Mouse (Mus musculus) layer of hippocampus, adult 11-12 months (tissue): ENCODE data around the gene Cep112.

Experiments used
- DNase-seq: peaks from one replicate; pipeline ENCODE4 v3.0.0; 2022; ENCODE audit warnings: low spot score

Gene Cep112

DNA sequence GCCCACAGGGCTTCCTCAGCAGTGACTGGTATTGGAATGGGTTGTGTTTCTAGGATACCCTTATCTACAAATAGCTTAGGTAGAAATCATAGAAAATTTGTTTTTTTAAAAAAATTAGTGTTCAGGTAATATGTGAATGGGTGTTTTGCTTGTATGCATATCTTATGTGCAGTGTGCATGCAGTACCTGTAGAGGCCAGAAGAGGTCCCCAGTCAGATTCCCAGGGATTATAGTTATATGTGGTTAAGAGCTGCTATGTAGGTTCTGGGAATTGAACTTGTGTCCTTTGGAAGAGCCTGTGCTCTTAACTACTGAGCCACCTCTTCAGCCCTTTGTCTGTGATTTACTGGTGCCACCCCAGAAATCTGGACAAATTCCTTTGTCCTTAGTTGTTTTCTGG, 22.2 kb downstream of the Cep112 start:
- DNase-seq: no peak

DNA sequence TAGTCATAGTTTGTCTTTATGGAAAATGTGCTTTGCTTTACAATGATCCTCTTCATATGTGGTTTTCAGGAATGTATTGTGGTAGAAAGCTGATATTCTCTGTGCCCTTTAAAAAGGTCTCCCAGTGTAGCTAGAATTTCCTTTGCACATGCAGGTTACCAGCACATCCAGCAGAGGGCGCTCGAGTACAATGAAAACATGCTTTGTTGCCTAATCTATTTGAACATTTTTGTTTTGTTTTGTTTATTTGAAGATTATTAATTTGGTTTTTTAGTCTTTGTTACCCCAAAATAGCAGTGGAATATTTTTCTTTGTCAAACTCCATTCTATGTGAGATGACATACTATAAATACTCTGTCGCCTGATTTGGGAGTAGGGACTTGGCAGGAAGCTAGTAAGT, 24.8 kb downstream of the Cep112 start:
- peak; percentile 72 for DNase-seq

DNA sequence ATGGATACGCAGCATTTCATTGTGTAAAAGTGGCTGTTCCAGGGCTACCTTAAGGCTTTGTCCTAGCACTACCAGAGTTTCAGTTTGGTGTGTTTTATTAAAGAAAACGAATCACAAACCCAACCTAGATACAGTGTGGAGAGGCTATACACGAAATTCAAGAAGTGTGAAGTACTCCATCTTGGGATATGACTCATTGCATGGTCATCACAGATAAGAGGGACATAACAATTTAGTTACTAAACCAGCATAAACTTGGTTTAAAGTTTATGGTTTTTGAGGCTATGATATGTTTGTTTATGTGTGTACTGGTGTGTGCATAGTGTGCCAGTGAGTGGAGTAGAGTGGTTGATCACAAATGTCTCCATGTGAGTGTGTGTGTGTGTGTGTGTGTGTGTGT, 34.6 kb downstream of the Cep112 start:
- DNase-seq: no peak

DNA sequence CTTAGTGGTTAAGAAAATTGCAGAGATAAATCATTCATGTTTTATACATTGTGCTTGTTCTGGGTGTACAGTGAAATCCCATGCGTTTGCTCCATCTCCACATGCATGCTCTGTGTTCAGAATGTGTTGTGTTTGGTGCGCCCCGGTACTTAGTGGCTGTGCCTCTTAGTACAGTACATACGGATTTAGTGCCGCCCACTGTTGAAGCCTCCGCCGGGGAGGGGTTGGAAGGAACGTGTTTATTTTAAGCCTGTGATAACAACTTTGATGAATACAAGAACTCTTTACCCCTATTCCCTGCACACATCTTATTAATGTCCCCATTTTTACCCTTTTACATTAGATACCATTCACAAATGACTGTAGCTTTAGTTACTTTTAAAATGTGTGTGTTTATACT, 39.1 kb downstream of the Cep112 start:
- peak; percentile 28 for DNase-seq

DNA sequence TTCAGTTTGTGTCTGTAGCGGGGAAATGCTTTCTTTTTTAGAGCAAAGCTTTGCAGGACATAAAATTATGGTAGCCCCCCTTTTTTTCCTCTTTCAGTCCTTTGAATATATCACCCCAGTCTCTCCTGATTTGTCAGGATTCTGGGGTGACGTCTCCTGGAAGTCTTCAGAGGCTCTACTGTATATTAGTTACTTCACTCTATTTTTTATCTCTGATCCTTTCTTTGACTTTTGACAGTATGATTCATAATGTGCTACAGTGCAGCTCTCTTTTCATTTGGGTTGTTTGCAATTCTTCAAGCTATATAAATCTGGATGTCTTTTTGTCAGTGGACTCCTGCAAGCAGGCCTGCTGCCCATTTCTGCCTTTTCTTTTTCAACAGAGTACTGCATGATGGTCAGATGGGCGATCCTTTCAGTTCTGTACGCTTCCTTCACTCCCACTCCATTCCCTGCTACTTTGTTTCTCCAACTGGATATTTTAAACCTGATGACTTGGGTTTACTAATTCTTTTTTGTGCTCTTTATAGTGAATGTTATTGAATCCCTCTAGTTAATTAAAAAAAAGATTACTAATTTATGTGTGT, 39.8 kb downstream of the Cep112 start:
- no peak for DNase-seq

DNA sequence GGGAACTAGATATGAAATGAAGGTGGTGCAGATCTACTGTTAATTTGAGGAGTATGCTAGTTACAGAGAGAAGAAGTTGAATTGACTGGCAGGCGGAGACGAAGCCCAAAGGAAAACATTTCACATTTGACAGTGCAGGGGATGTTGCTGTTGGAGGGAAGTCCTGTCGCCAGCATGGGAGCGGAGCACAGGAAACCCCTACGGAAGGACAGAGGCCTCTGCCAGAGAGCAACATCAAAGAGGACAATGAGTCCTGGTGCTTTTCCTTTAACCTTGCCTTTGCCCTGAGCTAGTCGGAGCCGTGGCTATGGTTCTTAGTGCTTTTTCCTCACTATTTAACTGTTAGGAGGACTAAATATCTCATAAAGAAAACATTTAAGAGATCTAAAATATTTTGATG, 50.7 kb downstream of the Cep112 start:
- DNase-seq: no peak

DNA sequence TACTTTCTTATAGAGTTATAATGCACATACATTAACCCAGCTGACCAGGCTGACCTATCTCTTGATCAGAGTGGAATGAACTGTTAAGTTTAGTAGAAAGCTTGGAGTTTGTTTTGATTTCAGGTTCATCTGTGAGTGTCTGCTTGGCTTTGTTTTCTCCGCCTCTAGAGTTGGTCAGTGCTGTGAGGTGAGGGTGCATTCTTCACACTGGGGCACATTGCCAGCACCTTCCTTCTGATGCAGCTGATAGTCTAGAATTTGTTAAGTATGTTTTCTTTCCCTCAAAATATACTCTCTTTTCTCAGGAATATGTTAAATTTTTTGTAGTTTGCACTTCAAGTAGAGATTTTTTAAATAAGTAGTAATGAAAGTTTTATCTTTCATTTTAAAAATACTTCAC, 51.2 kb downstream of the Cep112 start:
- no peak for DNase-seq

DNA sequence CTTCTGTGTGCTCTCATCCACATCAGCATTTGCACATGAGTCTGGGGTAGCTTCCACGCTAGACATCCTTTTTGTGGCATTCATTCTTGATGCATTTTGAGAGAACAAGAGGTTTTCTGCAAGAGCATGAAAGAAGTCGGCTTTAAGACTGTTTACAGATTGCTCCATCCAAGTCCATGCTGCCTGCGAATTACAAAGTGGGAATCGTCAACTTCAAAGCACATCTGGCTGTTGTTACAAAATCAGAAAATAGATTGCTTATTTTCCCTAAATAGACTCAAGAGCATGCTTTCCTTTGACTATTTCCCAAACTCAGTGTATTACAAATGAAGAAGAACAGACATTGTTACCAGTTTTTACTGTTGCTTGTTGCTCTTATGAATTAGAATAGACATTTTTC, 59.0 kb downstream of the Cep112 start:
- DNase-seq: no peak

DNA sequence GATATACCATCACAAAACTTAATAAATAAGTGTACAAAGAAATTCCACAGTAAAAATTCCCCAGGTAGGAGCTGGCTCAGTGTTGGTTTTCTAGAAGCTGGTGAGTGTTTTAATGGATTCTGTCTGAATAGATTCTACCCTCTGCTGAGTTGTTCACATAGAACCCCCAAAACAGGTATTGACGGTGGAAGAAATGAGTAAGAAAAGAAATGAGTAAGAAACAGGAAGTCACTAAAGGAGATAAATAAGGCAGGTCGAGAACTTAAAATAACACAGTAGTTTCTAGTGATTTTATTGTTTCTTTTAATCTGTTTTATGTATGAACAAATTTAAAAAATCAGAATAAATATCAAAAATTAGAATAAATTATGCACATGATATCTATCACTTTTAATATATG, 63.3 kb downstream of the Cep112 start:
- DNase-seq: no peak

DNA sequence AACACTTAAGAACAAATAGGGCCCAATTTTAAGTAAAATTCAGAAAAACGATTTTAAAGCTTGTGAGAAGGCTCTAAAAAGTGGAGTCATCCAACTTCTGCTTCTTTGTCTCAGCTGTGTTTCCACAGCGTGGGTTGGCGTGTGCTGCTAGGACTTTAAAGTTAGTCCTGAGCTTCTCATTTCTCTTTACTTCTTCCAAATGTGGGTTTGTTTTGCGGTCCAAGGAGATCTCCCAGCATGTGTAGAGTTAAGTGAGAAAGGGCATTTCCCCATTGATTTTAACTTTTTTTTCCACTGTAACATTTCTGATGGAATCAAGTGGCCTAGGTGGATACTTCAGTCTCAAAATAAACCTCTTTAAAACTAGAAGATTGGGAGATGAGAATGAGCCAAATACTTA, 64.9 kb downstream of the Cep112 start:
- DNase-seq: no peak

DNA sequence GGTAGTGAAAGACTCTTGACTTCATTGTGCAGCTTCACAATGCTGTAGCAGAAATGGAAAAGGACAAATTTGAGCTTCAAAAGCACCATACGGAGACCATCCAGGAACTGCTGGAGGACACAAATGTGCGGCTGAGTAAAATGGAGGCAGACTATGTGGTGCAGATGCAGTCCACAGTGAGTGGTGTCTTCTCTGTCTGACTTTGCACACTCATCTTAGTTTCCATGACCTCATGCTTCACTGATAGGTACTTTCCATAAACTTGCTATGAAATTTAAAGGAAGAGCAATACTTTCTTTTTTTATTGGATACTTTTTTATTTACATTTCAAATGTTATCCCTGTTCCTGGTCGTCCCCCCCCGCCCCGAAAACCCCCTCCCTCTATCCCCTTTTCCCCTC, 83.2 kb downstream of the Cep112 start:
- DNase-seq: no peak

DNA sequence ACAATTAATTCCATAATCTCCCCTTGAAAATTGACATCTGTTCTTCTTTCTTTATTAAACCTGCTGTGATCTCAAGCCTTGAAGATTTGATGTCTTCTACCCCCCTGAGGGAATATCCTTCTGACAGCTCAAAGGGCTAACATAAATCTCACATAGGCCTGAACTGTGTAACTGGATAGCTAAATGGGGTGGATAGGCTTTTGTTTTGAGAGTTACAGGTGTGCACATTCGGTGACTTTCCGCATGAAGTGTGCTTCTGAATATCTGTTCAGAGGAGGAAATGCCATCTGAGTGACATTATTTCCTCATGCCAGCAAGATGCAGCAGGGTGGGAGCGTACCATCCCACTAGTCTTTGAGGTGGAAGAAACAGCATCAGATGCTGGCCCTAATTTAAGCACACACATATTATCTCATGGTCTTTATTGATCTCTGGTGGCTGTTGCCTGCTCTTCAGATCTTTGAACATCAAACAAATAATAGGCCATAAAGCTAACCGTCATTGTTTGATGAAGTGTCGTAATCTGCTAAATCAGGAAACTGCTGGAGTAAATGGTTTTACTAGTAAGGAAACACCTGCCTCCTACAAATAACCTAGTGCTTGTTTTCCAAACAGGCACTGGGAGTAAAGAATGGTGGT, 102.9 kb downstream of the Cep112 start:
- DNase-seq: no peak

DNA sequence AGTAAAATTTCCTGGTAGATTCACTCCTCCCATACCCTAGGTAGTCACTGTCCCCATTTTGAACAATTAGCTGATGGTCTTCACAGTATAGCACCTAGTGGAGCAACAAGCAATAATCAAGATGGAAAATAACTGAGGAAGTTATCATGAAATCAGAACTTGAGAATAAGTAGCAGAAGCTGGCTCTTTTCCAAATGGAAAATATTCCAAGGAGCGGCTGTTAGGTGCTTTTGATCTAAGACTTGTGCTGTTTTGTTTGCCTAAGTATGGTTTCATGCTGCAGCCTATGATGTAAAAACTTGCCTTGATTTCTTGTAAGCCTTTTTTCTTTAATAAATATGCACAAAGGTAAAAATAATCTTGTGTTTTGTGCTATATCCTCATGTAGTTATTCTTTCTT, 107.9 kb downstream of the Cep112 start:
- DNase-seq: no peak

DNA sequence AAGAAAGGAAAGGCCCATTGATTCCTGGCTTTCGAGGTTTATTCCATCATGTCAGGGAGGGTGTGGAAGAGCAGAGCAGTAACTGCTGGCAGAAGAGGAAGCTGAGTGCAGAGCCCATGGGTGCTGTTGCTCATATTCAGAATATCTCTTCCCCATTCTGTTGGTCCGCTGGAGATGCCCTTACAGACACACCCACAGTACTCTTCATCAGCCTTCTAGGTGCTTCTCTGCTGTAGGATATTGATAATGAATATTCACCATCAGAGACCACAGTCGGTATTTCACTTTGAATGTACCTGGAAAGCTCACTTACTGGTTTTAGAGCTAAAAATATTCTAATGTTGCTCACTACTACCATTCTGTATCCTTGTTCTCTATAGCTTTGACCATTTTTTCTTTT, 109.0 kb downstream of the Cep112 start:
- no peak for DNase-seq

DNA sequence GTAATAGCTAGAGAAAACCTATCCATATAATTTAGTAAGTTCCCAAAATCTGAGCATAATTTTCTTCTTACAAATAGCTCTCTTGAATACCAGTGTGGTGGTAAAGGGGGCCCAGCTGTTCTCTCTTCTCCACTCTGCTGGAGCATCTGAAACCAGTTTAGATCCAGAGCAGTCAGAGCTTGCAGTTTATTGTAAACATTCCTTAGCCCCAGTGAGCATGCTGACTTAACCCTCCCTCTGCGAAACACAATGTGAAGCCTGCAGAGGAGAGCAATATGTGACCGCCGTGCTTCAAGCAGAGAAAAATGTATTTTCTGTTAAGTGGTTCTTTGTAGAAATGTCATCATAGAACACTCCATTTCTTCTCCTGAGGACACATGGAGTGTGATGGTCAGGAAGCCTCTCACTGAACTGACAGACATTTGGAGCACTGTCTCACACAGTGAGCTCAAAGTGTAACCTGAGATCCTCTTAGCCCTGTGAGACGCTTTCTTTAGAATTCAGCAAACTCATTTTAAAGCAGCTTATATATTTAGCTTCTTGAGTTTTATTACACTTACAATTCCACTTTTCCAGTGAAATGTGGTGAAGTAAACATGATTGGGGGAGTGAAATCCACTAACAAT, 128.1 kb downstream of the Cep112 start:
- DNase-seq: no peak

DNA sequence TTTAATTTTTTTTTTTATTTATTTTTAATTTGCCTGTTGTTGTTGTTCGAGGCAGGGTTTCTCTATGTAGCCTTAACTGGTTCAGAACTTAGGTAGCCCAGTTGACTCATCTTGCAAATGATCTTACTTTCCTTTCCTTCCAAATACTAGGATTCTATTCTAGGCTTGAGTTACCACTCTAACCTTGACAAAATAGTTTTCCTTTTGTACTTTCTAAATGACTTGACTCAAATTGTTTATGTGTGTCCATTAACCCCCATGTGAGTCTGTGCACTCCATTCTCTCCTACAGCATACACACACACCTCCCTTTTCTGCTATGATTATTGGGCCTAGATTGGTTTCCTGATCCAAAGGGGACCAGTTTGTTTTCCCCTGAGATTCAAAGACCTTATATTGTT, 128.9 kb downstream of the Cep112 start:
- no peak for DNase-seq

DNA sequence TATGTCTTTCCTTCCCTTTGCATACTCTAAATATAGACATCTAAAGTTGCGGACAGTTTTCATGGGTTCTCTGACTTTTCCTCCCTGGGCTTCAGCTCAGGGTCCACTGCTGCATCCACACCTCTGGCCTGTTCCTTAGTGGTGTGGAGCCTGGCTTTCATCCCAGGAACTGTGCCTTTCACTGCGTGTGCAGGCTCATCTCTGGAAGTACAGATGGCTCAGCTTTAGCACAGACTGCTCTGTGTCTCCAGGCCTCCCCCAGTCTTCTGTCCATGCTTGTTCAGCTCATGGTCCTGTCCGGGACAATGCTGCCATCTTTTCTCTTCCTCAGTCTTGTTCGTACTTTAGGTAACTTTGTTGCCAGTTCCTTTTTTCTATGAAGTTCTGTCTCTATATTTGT, 133.6 kb downstream of the Cep112 start:
- peak; percentile 24 for DNase-seq

DNA sequence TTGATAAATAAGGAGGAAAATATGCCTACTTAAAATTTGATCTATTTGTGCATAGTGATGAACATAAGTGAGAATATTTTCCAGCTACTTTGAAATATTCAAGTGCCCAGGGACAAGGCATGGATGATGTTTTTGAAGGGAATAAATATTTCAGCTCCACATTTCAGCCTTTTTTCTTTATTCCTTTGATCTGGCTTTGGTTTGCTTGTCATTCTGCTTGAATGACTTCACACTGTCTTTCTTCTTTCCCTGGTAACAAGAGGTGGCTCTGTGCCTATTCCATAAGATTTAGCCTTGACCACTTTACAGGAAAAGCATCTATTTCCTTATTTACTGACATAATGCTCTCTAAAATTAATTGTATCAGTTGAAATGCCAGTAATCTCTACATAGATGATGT, 134.5 kb downstream of the Cep112 start:
- no peak for DNase-seq

DNA sequence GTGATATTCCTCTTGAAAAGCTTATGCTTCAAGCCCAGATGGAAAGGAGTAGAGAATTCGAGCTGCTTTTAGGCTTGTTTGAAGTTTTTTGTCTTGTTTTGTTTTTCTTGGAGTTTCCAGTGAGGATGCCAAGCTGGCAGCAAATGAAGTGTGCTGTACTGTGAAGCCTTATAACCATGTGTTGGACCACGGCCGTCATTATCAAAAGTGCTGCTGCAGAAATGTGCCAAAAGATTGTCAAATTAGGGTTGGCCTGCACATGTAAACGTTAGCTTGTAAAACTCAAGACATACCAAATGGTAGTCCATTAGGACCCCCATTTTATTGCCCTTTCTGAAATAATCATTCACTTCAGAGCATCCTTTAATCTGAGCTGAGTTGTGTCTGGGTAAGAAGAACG, 137.1 kb downstream of the Cep112 start:
- DNase-seq: no peak

DNA sequence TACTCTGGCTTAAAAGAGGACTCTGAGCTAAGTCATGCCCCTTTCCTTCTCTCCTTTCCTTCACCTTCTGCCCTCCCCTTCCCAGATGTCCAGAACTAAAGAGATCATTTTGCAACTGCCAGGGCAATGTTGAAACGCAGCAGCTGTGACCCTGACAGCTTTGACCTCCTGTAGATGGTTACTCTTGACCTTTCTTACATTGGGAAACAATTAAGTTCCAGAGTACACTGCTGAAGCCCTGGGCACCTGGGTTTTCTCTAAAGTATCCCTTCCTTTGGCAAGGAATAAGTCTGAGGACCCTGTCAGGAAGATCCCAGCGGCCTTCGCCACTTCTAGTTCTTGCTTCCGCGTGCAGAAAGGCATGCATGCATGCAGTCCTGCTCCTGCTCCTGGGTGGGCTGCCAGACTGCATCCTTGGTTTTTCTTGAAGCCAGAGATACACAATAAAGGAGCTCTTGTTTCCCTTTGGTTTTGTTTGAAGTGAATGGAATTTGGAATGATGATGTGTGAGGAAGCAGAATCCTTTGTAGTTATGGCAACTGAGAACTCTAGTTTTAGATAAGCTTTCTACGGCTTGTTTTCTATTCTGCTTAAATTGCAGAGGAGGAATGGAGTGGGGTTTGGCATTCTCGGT, 161.7 kb downstream of the Cep112 start:
- no peak for DNase-seq

DNA sequence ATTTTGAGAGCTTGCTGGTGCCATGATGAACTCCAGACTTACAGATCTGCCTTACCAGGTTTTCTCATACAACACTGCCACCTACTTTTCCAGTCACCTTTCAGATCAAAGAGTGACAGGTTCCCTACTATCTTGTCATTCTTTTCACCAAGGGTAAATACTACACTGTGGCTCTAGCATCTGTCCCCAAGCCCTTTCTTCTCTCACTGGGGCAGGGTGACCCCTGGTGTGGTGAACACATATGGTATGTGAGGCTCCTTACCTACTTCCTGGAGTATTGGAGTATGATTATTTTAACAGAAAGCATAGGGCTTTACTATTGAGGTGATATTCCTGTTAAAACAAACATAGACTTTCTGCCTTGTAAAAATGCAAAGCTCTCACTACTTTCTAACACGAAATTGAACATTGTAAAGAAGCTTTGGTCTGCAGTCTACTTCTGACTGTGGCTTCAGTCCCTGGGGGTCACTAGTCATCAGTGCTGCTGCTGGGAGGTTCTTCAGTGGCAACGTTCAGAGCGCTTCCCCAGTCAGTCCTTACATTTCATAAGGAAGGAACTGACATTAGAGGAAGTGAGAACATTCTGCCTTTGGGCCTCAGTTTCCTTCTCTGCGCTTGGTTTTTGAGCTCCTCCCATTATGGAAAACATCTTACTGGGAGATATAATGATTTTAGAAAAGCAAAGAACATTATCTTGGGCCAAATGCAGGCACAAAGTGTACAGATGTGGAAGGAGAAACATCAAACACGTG, 168.4 kb downstream of the Cep112 start:
- DNase-seq: no peak

DNA sequence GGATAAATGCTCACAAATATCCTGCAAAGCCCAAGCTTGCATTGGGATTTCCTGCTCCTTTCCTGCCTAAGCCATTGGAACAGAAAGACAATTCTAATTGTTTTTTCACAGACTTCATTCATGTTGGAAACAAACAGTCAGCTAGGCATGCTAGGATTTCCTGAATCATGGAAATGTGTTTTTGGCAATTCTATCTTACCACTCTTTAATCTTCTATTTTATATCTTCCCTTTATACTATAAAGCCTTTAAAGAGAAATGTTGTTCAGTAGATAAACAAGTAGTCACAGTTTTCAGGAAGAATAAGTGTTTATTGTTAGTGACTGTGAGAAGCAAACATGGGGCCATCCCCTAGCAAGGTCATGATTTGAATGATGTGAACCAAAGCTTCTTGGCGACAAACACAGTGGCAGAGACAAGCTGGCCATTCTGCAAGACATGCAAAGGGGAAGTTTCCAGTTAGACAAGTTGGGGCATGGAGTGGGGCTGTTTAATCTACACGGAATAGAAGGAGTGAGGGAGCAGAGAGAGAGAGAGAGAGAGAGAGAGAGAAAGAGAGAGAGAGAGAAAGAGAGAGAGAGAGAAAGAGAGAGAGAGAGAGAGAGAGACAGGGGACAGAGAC, 169.1 kb downstream of the Cep112 start:
- no peak for DNase-seq
